Mouse (Mus musculus) layer of hippocampus, adult 11-12 months (tissue): ENCODE measurements around the gene Crybb1.

Source experiments
- DNase-seq: peaks from one replicate; pipeline ENCODE4 v3.0.0; 2022; ENCODE audit warnings: low spot score

The Crybb1 gene

GRCm38 (mm10) chr5:112286608-112286983, 31.0 kb downstream of the Crybb1 start:
- DNase-seq, result no peak

- no peak for DNase-seq
These were observed 31.5 kb downstream of the Crybb1 start for GRCm38 (mm10) chr5:112286984-112287641.

DNA sequence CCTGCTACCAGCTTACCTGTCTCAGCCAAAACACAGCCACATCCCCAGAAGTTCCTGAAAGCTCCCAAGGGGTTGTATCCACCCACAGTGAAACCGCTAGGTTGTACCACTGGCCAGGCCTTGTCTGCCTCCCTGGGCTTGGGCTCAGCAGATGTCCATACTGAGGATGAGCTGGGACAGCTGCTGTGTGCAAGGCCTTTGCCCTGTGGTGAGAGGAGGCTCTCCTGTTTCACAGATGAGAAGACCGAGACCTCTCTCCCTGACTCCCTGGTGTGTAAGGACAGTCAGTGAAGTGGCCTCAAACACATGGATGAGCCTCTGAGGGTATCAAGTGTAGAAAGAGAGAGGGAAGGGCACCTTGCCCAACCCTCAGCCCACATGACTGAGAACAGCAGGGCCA, 32.0 kb downstream of the Crybb1 start:
- DNase-seq, result no peak

DNA sequence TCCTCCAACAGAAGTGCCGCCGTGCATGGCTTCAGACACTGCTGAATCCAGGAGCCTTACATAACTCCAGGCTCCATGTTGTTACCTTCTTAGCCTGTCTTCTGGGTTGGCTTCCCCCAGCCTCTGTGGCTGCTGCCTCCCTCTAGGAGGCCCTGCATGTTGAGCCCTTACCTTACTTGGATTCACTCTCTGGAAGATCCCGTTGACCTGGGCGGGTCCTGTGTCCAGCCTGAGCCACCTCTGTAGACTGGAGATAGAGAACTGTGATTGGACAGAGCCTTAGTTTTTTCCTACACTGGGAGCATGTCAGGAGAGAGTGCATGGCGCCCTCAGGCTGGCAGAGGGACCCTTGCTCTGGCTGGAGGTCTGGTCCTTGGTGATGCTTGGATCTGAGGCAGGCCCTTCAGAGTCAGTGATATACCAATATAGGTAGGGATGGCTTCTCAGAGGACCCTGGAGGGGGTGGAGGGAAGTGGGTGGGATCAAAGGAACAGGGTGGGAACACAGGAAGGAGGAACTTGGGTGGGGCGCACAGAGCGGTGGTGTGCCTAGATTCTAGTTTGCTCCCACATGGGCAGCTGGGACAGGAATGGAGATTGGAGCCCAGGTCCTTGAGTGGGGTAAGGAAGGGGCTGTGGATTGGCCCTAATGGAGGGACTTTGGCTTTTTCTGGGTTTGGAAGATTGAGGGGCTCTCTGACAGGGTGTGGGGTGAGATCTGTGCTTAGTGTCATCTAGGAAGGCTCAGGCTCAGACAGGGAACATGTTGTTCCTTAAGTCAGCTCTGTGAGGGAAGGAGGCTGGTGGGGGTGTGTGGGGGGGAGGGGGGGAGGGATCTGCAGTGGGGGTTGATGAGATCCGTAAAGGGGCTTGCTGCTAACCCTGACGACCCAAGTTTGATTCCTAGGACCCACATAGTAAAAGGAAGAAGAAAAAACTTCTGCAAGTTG, 32.9 kb downstream of the Crybb1 start:
- DNase-seq, result no peak

GRCm38 (mm10) chr5:112289236-112289635, 33.6 kb downstream of the Crybb1 start:
- DNase-seq, result no peak

DNA sequence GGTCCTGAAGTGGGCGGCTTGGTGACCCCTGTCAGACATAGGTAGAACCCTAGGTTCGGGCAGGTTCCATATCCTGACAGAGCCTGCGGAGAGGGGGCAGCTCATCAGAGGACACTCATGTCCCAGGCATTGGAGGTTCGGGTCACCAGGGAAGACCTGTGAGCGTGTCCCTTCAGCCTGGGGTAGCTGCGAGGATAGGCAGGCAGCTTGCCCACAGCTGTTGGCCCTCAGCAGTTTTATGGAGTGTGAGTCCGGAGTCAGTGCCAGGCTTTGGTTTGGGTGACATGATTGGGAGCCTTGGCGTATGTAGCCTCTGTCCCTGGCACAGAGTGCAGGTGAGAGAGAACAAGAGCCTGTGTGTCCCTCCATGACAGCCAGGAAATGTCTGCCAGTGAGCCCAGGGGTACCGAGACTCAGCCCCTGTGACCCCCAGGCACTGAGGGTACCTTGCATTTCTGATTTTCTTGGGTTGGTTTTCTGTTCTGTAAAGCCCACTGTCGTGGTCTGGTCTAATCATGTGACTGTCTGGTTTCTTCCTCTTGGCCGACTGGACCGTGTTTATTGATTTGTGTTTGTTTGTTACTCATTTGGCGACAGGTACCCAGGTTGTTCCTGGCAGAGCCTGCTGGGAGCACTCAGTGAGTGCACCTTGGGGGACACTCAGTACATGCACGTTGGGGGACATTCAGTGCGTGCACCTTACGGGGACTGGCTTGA, 34.4 kb downstream of the Crybb1 start:
- no peak for DNase-seq

DNA sequence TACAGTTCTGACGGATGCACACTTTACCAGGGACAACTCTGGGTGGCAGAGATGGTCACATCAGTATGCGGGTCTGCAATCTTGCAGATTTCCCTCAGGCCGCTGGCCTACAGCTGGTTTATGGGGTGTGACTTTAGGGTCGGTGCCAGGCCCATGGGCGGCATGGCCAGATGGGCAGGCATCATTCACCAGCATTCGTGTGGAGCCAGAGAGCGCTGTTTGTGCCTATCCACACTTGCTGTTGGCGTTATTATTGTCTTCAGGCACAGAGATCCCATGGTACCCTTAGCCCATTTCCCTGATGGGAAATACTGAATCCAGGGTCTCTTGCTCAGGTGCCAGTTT, 34.9 kb downstream of the Crybb1 start:
- no peak for DNase-seq

GRCm38 (mm10) chr5:112291866-112292265, 36.3 kb downstream of the Crybb1 start:
- DNase-seq, result no peak

DNA sequence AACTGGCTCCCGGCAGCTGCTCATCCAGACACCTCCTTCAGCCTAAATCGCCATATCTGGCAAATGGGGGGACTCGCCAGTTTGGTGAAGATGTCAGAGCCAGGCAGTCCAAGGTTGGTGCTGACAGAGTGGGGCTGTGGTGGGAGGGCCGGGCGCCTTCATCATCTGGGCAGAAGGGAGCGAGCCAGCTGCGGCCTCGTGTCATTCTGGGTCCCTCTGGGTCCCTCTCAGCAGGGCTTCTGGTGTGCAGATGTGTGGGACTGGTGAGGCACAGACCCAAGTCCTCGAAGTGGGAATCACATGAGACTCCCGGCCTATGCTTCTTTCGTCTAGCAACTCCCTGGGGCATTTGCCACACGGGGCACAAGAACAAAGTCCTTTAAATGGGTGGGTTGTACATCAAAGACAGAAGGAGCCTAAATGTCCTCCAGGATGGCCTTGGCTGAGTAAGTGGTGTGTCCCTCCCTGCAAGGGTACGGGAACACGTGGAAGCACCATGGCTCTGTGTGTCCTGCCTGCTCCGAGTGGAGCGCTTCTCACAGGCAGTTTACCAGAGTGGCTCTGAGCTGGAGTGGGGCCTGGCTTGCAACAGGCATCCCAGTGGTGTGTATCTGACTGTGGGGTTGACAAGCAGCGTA, 36.8 kb downstream of the Crybb1 start:
- DNase-seq, result no peak

DNA sequence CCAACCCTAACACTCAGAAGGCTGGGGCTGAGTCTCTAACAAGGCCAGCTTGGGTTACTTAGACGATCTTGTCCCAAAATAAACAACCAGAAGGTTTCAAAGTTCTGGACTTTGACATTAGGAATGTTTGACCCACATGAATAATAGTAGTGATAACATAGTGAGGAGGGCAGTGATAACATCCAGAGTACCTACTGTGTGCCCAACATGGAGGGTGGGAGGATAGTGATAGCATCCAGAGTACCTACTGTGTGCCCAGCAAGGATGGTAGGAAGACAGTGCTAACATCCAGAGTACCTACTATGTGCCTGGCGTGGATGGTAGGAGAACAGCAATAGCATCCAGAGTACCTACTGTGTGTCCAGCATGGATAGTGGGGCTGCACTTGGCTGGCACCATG, 38.2 kb downstream of the Crybb1 start:
- DNase-seq, result no peak

- DNase-seq, result no peak
These were observed 39.1 kb downstream of the Crybb1 start for GRCm38 (mm10) chr5:112294696-112295095.

GRCm38 (mm10) chr5:112295162-112295561, 39.5 kb downstream of the Crybb1 start:
- no peak for DNase-seq

- DNase-seq, result no peak
These were observed 39.9 kb downstream of the Crybb1 start for GRCm38 (mm10) chr5:112295564-112295963.

GRCm38 (mm10) chr5:112296404-112297181, 41.0 kb downstream of the Crybb1 start:
- DNase-seq, result no peak

DNA sequence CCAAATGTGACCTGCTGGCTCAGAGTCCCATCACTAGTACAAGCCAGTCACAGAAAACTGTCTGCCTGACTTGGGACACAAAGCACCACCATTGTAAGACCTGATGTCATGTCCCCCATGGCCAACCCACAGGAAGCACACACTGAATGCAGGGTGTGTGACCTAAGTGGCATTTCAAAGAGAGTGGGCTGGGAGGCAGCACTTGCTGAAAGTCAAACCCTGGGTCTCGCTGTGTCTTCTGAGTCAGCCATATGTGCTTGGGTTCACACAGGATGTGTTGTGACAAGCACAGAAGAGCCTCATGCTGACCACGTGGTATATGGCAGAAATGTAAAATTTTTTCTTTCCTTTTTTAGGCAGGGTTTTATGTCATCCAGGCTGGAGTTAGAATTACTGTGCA, 41.6 kb downstream of the Crybb1 start:
- DNase-seq, result no peak

GRCm38 (mm10) chr5:112298226-112298988, 42.8 kb downstream of the Crybb1 start:
- DNase-seq, result no peak

DNA sequence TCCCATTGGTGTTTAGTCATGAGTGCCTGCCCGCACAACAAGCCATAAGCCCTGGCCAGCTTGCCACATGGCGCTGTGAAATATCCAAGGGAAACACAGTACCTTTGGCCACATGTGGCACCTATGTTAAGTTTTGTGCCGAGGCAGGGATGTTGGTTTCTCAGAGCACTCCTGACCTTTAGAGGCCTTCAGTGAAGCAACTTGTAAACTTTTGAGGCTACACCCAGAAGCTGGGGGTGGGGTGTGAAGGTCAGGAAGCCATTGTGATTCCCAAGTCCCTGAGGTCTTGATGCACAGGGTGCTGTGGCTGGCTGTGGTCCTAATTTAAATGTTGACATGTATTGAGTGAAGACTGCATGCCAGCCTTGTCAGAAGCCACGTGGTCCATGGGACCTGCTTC, 43.8 kb downstream of the Crybb1 start:
- DNase-seq, result no peak

DNA sequence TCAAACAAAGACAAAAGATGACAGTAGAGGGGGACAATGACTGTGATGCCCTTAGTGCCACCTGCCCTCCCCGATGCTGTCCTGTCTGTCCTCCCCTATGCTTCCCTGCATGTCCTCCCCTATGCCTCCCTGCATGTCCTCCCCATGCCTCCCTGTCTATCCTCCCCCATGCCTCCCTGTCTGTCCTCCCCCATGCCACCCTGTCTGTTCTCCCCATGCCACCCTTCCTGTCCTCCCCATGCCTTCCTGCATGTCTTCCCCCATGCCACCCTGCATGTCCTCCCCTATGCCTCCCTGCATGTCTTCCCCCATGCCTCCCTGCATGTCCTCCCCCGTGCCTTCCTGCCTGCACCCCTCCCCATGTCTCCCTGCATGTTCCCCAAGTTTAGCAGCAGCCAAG, 44.5 kb downstream of the Crybb1 start:
- DNase-seq, result no peak

DNA sequence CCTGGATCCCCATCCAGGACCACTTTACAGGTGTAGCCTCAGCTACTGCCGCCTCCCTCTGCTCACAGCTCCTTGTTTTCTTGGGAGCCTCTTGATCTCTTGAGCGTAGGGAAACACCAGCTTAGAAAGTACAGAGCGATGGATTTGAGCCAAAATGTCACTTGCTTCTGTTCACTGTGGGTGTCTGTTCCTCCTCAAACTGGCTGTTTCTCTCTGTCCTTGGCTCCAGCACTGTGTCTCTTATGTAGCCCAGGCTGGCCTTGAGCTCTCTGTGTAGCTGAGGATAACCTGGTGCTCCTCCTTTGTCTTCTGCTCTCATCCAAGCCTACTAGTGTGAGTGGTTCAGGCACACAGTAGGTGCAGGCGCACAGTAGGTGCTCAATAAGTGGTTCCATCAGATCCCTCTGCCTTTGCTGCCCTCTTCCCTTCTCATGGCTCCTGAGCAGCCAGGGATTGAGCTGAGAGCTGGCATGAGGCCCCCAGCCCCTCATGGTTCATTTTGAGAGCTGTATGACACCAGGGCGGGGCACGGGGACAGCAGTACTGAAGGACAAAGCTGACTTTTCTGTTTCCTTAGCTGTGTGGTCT, 45.2 kb downstream of the Crybb1 start:
- no peak for DNase-seq

DNA sequence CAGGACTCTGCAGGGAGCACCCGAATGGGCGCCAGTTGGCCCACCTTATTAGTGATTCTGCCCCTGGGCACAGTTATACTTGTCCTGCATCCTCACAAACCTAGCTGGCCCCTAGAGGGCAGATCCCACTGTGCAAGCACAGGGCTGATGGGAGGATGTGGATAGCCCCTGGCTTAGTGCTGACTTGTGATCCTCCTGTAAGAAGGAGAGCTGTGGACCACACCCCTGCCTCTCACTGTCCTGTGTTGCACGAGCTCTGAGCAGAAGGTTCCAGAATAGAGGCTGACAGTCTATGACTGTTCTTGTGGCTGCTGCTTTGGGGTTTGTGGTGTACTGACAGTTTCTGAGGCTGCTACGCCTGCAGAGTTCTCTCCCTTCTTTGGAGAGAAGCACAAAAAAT, 46.1 kb downstream of the Crybb1 start:
- DNase-seq, result no peak
